Mouse (Mus musculus): ENCODE measurements around the gene Vwa8. TPM values are rescaled to one million over a fixed set of nuclear protein-coding genes. Genes with fewer than 3 reads are reported as not detected.

Vwa8 gene
- total and polyA plus RNA-seq, 3 experiments = 12.4 to 17.5 (median 15.9) TPM

DNA sequence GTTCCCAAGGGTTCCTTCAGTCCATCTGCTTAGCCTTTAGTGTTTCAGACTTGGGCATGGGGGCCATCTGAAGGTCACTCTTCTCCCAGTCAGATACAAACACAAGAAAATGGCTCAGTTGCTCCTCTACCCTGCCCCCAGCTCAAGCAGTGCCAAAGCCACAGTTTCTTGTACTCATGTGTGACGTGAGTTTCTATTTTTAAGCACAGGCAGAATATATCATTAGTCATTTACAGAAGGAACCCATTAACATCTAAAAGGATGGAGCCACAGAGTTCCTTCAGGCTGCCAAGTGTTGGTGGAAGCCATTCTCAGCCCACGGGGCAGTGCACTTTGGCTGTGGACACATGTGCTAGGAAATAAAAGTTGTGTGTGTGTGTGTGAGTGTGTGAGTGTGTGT lies 240.6 kb downstream of the Vwa8 start:
- H3K4me2 ChIP-seq (ENCODE audit: insufficient read depth, low read depth, poor library complexity, severe bottlenecking) = peak overlapping the region; percentile 18; the same call in 1 of the 2 replicates
- in situ Hi-C loops (cut with MboI; ENCODE audit: low pct_ligation_motif_present, low pct_unique_long_range_greater_than_20kb, low sequenced_read_pairs) (no loop called here), dilution Hi-C loops (cut with MboI; ENCODE audit: extremely low pct_ligation_motif_present, extremely low pct_unique_long_range_greater_than_20kb, low sequenced_read_pairs) (no loop called here)
- 0 out of 2 replicates have a peak overlapping the region, but pooled peaks have one; percentile 16 for H3K9ac ChIP-seq (ENCODE audit: insufficient read depth, low read depth)
- peak; percentile 85 for DNase-seq (ENCODE audit: extremely low read depth)
- H3K4me3 ChIP-seq (replicated peaks in 1 of 3; ENCODE audit: low read depth in 2 of 3, low read length in 2 of 3, poor library complexity in 1 of 3) = no peak overlapping the region
- no peaks in the 10 kb centered on the region for H3K27me3 ChIP-seq (replicated peaks)
- H3K27ac ChIP-seq (ENCODE audit: insufficient read depth, low read depth) = 0 out of 2 replicates have a peak overlapping the region, but pooled peaks have one; percentile 37
- no peak for TF ChIP-seq ZKSCAN1 (IDR thresholded peaks at IDR 0.05; ENCODE audit: borderline replicate concordance, low read depth, low read length)
- TF ChIP-seq ZC3H11A (IDR thresholded peaks at IDR 0.05; ENCODE audit: low read depth, low read length) = no peak
- TF ChIP-seq IRF4 (IDR thresholded peaks at IDR 0.05; ENCODE audit: low read depth, low read length) = peak; percentile 78
- no peak; the same call in 1 of the 2 replicates for TF ChIP-seq ZNF384 (IDR thresholded peaks at IDR 0.05; ENCODE audit: low read depth, low read length)
- TF ChIP-seq USF2 (conservative IDR thresholded peaks at IDR 0.05; ENCODE audit: low read depth, low read length) = no peak
- TF ChIP-seq CHD1 (IDR thresholded peaks at IDR 0.05; ENCODE audit: low read depth, low read length) = no peak
- no peak for TF ChIP-seq SIN3A (IDR thresholded peaks at IDR 0.05; ENCODE audit: low read length)
- TF ChIP-seq MEF2A (IDR thresholded peaks at IDR 0.05; ENCODE audit: borderline replicate concordance, low read depth, low read length) = peak; percentile 99
- no peak for TF ChIP-seq ZMIZ1 (IDR thresholded peaks at IDR 0.05; ENCODE audit: low read depth, low read length)
- TF ChIP-seq GABPA (IDR thresholded peaks at IDR 0.05; ENCODE audit: insufficient replicate concordance, low read depth, low read length) = no peak
- TF ChIP-seq NELFE (IDR thresholded peaks at IDR 0.05; ENCODE audit: low read depth, low read length) = no peak
- peak; percentile 85 for TF ChIP-seq JUND (conservative IDR thresholded peaks at IDR 0.05; ENCODE audit: low read depth, low read length)
- TF ChIP-seq UBTF (IDR thresholded peaks at IDR 0.05; ENCODE audit: low read depth, low read length) = no peak
- no peak; the same call in 1 of the 2 replicates for TF ChIP-seq RAD21 (IDR thresholded peaks at IDR 0.05; ENCODE audit: low read depth, low read length)
- no peak for TF ChIP-seq ELF1 (IDR thresholded peaks at IDR 0.05; ENCODE audit: low read depth, low read length)
- no peak for TF ChIP-seq TBP (conservative IDR thresholded peaks at IDR 0.05; ENCODE audit: low read depth, low read length)
- no peak for TF ChIP-seq MAZ (IDR thresholded peaks at IDR 0.05; ENCODE audit: low read depth, low read length)
- peak; percentile 92 for TF ChIP-seq JUN (IDR thresholded peaks at IDR 0.05; ENCODE audit: insufficient read depth, low read depth, low read length)
- TF ChIP-seq EP300 (IDR thresholded peaks at IDR 0.05; ENCODE audit: low read length) = peak; percentile 69
- TF ChIP-seq HCFC1 (IDR thresholded peaks at IDR 0.05; ENCODE audit: low read depth, low read length) = no peak
- TF ChIP-seq USF1 (IDR thresholded peaks at IDR 0.05; ENCODE audit: low read depth, low read length) = no peak
- TF ChIP-seq CTCF (conservative IDR thresholded peaks at IDR 0.05 in 1 of 2, IDR thresholded peaks at IDR 0.05 in 1 of 2; ENCODE audit: low read depth in 2 of 2, low read length in 2 of 2) = no peak
- 0 out of 2 replicates have a peak, but pooled peaks have one; percentile 34 for TF ChIP-seq TCF12 (IDR thresholded peaks at IDR 0.05; ENCODE audit: low read depth, low read length)
- no peak for TF ChIP-seq BHLHE40 (IDR thresholded peaks at IDR 0.05; ENCODE audit: low read depth, low read length)
- no peak for TF ChIP-seq POLR2AphosphoS2 (IDR thresholded peaks at IDR 0.05; ENCODE audit: low read depth, low read length)
- TF ChIP-seq MAX (IDR thresholded peaks at IDR 0.05; ENCODE audit: low read length) = no peak
- no peak for TF ChIP-seq PAX5 (IDR thresholded peaks at IDR 0.05; ENCODE audit: low read length)
- TF ChIP-seq MAFK (IDR thresholded peaks at IDR 0.05; ENCODE audit: insufficient replicate concordance, low read length) = no peak
- no peak for TF ChIP-seq MXI1 (IDR thresholded peaks at IDR 0.05; ENCODE audit: low read depth, low read length)
- TF ChIP-seq RCOR1 (conservative IDR thresholded peaks at IDR 0.05; ENCODE audit: low read depth, low read length) = no peak
- peak; percentile 78; the same call in 1 of the 2 replicates for TF ChIP-seq CHD2 (IDR thresholded peaks at IDR 0.05; ENCODE audit: low read length)
- no peak for TF ChIP-seq POLR2A (IDR thresholded peaks at IDR 0.05; ENCODE audit: low read depth, low read length)
- no peak for TF ChIP-seq NRF1 (IDR thresholded peaks at IDR 0.05; ENCODE audit: low read depth, low read length)
- no peak for TF ChIP-seq SMC3 (IDR thresholded peaks at IDR 0.05; ENCODE audit: low read depth, low read length)
- no peak for TF ChIP-seq E2F4 (IDR thresholded peaks at IDR 0.05; ENCODE audit: insufficient replicate concordance, low read depth, low read length)
- TF ChIP-seq ETS1 (conservative IDR thresholded peaks at IDR 0.05; ENCODE audit: low read depth, low read length) = peak; percentile 35; the same call in 1 of the 2 replicates
- no peak for TF ChIP-seq KAT2A (IDR thresholded peaks at IDR 0.05; ENCODE audit: insufficient replicate concordance, low read length)
- no peak for TF ChIP-seq MYC (IDR thresholded peaks at IDR 0.05; ENCODE audit: low read depth, low read length)
- H3K36me3 ChIP-seq (replicated peaks in 1 of 2; ENCODE audit: control insufficient read depth in 1 of 2, insufficient read depth in 1 of 2, low read length in 1 of 2) = peaks cover 0 to 20% of the 10 kb centered on the region in 2 experiments
- H3K79me2 ChIP-seq (replicated peaks; ENCODE audit: control insufficient read depth, extremely low read depth, insufficient read depth, poor library complexity, severe bottlenecking) = no peaks in the 10 kb centered on the region
- no peaks in the 10 kb centered on the region for H3K9me3 ChIP-seq (replicated peaks; ENCODE audit: low read length)
- H3K4me1 ChIP-seq (ENCODE audit: control insufficient read depth in 1 of 2, insufficient read depth in 2 of 2) = peaks cover 9 to 26% of the 10 kb centered on the region in 2 experiments

All from CH12.LX (cell line).